Mouse (Mus musculus) cerebral cortex, adult 2 months (tissue): Measurements from ENCODE around the gene Ppp1r12a.

Experiments used
- WGBS: fragments of 180-500 bp; shearing (Covaris S2); methylation state at CpG from one replicate; pipeline ENCODE4 v1.1.7; 2018; 5-methylcytosine and 5-hydroxymethylcytosine counted together

Gene Ppp1r12a

DNA sequence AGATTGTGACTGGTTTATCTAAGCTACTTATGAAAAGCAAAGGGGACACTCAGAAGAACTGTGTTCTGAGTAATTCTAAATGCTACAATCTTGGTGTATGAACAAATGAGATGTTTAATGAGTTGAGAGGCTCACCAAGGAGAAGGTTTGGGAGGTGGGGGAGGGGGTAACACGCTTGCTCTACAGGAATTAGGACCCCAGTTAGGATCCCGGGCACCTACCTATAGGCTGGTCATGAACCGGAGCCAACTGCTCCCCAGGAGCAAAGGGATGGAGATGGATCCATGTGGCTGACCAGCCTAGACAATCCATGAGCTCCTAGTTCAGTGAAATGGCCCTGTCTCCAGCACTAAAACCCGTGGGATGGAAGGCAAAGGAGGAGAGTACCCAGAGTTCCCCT, 130.7 kb downstream of the Ppp1r12a start:
- WGBS: 83% methylated on average over 4 of the region's 4 CpGs

DNA sequence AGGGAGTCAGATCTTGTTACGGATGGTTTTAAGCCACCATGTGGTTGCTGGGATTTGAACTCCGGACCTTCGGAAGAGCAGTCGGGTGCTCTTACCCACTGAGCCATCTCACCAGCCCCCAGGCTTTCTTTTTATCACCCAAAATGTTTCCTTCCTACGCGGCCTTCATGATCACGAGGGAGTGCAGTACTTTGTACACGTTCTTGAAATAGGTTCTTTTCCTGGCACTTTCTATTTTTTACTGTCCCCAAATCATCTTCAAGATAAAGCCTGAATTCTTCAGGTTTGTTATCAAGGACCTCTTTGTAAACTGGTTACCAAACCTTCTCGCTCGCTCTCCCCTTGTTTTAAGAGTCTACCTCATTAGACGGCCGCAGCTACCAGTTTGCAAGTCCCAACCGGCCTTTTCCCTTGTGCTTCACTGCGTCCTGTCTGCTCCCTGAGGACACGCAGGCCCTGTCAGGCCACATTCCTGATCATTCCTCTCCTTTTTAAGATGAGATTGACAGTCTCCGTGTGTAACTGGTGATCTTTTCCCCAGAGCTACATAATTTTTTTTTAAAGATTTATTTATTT, 131.7 kb downstream of the Ppp1r12a start:
- 63% methylated on average over 16 of the region's 16 CpGs for WGBS

DNA sequence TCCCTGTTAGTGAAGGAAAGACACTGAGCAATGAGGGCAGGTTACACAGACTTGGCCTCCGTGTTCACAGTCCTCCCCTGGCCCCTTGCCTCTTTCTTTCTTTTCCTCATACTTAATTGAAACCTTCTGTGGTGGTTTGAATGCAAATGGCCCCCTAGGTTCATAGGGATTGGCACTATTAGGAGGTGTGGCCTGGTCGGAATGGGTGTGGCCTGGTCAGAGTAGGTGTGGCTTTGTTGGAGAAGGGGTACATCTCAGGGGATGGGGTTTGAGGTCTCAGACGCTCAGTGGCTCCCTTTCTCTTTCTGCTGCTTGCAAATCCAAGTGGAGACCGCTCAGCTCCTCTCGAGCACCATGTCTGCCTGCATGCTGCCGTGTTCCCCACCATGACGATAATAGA, 132.8 kb downstream of the Ppp1r12a start:
- 84% methylated on average over 7 of the region's 7 CpGs for WGBS

DNA sequence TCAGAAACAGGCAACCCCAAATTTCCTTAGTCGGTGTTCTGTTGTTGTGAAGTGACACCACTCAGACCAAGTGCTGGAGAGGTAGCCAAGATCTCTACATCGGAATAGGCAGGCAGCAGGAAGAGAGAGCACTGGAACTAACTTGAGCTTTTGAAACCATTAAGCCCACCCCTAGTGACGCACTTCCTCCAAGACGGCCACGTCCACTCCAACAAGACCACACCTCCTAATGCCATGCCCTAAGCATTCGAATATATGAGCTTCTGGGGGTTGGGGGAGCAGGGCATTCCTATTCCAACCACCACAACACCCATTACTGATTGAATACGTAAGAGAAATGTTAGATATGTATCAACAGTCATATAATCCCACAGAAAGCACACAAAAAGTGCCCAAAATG, 134.5 kb downstream of the Ppp1r12a start:
- 86% methylated on average over 7 of the region's 7 CpGs for WGBS

DNA sequence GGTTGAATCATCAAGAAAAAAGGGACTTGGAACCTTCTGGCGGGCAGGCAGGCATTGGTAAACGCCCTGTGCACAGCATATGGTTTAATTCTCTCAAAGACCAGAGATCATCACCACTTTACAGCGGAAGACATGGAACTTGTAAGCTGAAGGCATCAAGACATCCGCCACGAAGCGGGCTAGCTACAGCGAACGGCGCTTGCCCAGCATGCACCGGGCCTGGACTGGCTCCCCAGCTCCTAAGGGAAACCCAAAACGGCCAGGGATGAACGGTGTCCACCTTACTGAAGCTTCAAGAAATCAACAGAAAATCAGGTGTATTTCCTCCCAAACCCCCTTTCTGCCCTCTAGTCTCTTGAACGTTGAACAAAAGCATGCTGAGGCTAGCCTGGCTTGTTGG, 136.3 kb downstream of the Ppp1r12a start:
- 94% methylated on average over 13 of the region's 13 CpGs for WGBS

DNA sequence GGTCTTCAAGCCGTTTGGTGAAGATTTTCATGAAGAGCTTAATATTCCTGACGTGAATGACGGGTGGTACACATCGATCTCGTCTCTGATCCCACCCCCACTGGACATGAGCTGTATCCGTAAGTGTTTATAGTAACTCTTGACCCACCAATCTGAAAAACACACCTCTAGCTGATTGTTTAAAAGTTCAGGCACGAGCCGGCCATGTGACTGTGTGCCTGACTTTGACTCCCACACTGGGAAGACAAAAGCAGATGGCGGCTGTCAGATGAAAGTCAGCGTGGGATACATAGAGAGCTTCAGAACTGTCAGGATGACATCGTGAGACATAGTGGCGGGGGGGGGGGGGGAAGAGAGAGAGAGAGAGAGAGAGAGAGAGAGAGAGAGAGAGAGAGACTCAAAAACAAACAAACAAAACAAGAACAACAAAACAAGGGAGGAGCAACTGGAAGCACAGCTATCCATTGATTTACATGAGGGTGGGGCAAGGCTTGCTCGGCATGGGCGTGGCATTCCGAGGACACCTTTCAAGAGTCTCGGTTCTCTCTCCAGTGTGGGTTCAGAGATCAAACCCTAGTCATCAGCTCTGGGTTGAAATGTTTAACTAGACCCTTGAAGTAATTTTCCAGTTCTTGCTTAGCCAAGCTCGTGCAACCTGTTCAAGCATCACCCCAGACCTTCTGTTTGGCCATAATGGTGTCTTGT, 137.0 kb downstream of the Ppp1r12a start:
- 73% methylated on average over 17 of the region's 17 CpGs for WGBS

DNA sequence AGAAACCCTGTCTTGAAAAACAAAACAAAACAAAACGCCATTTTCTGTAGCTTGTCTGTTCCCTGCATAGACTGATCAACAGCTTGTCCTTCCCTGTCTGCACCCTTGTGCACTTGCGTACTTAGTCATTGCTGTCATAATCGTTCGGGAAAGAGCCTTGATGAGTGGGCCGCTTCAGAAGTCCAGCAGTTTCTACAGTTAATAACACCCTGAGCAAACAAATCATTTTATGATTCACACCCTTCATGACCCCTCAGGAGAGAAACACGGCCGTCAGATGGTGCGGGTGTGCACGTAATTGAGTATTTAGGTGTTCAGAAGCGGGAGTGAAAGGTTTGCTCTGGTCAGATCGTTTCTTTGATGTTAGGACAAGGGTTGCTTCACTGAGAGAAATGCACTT, 137.8 kb downstream of the Ppp1r12a start:
- WGBS: 83% methylated on average over 11 of the region's 11 CpGs

DNA sequence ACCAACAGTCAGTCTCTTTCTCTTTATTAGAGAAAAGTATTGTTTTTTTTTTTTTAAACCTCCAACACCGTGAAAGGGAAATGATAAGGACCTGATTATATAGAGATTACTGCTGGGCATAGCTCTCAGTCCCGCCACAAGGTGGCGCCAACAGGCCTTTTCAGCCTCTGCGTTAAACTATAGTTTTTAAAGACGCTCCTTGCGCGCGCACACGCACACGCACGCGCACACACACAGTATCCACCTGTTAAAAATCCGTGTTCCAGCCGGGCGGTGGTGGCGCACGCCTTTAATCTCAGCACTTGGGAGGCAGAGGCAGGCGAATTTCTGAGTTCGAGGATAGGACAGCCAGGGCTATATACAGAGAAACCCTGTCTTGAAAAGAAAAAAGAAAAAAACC, 138.8 kb downstream of the Ppp1r12a start:
- 6% methylated on average over 19 of the region's 19 CpGs for WGBS

DNA sequence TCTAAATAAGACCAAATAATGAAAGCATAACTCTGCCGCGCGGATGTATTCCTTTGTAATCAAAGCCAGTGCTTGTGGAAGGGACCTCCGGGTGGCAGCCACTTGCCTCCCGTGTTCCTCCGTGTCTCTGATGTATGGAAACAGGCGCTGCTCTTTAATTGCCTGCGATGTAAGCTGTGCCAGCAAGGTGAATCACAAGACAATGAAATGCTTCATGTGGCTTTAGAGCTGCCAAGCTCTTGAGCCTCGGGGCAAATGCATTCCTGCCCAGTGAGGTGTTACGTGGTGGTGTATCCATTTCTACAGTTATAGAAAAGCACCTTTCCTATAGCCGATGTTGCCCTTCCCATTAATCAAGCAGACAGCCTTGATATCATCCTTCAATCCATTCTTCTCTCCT, 145.8 kb downstream of the Ppp1r12a start:
- WGBS: 79% methylated on average over 11 of the region's 11 CpGs

DNA sequence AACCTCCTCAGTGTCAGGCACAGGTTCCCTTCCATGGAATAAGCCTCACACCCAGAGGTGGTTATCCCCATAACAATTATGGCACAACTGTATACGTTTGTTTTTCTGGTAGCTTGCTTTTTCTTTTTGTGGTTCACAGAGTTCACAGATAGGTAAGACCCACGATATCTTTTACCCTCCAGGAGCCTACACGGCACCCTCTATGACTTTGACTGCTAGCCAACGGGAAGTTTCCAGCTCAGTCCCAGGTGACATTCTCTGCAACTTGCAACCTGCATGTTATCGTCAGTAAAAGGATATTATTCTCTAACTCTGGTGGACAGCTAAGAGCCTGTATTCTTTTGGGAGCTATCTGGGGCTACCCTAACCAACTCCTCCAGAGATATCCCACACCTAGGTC, 148.2 kb downstream of the Ppp1r12a start:
- 91% methylated on average over 5 of the region's 5 CpGs for WGBS

DNA sequence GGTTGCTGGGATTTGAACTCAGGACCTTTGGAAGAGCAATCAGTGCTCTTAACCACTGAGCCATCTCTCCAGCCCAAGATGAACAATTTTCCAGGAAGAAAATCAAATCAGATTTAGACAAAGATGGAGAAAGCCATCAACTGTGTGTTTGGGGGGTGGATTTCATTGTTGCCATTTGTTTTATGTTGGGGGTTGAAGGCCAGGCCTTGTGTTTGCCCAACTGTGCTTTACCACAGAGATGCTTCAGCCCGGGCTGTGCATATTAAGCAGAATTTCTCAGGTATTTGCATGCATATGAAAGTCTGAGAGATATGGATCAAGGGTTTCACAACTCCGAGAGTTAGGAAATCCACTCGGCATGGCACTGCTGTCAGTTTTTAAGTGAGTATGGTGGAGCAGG, 149.4 kb downstream of the Ppp1r12a start:
- 95% methylated on average over 3 of the region's 3 CpGs for WGBS

DNA sequence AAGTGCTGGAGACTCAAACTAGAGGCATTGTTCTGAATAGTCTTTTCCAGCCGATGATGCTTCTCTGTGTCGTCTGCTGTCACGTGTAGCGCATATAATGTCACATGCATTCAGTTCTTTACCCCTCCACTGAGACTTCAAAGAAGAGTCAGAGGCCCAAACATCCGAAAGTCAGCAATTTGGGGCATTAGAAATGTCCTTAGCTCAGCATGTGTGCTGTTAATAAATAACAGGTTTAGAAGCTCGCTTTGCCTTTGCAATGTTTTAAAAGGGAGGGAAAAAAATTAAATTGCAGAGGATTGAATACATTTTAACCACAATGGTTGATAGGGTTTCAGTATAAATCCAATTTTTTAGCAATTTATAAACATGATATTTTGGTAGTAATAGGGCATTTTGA, 151.9 kb downstream of the Ppp1r12a start:
- WGBS: 88% methylated on average over 6 of the region's 6 CpGs

DNA sequence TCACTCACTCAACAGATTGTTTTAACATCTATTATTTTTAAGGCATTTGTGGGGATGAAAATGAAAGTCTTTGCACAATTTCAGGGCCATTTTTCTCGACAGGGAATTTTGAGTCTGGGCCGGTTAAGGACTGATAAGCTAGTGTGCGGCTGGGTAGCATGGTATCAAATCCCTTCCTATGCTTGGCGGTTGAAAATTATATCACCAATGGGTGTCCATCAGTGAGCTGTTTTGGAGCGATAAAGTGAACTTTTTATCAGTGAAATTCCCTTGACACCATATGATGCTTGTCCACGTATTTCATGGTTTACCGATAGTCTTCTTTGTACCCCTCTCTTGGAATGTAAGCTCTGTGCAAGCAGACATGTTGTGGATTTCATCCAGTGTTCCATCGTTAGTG, 152.4 kb downstream of the Ppp1r12a start:
- 93% methylated on average over 8 of the region's 8 CpGs for WGBS

DNA sequence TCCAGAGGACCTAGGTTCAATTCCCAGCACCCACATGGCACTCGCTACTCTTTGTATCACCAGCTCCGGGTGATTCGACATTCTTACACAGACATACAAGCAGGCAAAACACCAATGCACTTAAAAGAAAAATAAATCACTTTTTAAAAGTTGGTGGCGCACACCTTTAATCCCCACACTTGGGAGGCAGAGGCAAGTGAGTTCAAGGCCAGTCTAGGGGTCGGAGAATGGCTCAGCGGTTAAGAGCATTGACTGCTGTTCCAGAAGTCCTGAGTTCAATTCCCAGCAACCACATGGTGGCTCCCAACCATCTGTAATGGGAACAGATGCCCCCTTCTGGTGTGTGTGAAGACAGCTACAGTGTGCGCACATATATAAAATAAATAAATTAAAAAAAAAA, 153.2 kb downstream of the Ppp1r12a start:
- 94% methylated on average over 7 of the region's 7 CpGs for WGBS

DNA sequence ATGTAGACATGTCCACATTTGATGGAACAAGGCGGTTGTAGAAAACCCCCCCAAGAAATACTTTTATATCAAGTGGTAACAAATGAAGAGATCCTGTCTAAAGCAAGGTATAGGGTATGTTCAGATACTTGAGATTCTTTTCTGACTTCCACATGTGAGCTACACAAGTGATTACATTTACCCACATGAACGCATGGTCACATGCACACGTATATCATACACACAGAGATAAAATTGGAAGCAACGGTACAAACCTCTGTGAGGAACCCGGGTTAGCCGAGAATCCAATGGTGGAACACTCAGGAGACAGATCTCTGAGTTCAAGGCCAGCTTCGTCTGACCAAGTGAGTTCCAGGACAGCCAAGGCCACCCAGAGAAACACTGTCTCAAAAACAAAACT, 166.4 kb downstream of the Ppp1r12a start:
- WGBS: 90% methylated on average over 7 of the region's 7 CpGs

DNA sequence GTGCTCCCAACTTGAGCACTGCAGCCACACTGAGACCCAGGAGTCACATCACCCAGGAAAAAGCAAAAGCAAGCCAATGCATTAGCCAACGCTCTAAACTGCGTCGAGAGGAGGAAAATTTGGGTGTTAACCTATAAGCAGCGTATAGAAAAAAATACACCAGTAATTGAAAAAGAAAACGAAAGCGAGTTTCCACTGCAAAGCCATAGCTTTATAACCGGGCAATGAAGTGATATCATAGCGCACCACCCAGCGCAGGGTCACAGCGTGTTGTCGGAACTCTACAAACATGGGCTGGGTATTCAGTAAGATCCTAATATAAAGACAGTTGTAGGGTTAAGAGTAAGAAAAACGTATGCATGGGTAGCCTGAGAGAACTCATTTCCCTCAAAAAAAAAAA, 167.0 kb downstream of the Ppp1r12a start:
- WGBS: 93% methylated on average over 12 of the region's 12 CpGs

DNA sequence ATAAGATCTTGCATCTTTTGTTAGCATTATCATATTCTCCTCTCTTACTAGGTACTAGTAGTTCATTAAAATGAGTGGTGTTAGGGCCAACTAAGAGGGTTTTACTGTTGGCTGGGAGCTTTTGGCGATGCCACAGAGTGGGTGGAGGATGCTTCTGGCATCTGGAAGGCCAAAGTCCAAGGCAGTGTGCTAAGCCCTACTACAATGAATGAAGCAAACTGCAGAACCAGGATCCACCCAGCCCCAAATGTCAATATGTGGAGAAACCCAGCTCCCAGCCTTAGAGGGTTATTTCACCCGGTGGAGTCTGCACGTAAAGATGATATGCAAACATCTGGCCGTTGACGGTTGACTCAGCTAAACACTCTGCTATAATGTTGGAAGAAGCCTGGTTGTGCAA, 167.8 kb downstream of the Ppp1r12a start:
- 82% methylated on average over 5 of the region's 5 CpGs for WGBS

DNA sequence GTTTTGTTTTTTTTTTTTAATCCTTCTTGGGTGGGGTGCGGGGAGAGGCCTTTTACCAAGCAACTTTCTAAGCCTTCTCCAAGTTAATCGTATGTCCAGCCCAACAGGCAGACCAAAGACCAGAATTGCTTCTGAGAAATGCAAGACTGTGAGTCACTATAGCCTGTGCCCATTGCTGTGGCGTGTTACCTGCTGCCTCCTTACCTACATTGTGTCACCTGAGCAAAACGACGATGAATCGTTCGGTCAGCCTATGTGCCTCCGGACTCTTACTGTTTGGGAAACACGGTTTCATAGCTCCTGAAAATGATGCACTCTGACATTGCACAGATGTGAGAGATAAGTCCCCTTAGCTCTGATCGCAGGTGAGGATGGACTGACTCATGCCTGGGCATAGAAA, 169.0 kb downstream of the Ppp1r12a start:
- WGBS: 18% methylated on average over 10 of the region's 10 CpGs

DNA sequence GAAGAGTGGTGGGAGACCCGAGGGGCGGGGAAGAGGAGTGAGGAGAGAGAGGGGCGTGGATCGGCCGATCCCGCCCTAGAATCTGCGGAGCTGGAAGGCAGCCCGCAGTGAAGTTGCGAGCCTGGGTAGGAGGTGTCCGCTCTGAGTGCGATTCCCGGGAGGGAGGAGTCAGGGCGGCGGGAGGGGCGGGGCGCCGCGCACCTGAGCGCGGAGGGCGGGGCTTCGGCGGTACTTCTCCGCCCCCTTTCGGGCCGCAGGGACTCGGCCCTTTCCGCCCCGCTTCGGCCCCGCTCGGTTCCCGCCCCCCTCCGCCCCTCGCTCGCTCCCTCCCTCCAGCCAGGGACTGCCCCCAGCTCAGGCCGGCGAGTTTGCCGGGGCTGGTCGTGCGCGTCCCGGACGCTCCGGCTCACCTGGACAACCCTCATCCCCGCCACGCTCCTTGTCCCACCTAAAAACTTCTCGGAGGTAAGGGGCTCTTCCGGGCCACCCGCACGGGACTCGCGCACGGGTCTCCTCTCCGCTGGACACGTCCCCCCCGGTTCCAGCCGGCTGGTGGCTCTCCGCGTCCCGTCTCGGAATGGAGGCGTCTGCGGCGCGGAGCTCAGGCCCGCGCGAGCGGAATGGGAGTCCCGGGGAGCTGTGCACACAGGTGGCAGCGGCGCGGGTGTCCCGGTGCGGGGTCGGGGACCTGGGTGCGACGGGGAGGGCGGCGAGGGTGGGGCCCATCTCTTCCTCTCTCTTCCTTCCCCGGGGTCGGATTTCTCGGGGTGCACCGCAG, 170.0 kb downstream of the Ppp1r12a start, which contains the start of gene Pawr:
Gene Pawr, plus strand, starts transcription at position 338 of the 778 bp plus-strand sequence.
- under 1% methylated on average over 75 of the region's 85 CpGs for WGBS

DNA sequence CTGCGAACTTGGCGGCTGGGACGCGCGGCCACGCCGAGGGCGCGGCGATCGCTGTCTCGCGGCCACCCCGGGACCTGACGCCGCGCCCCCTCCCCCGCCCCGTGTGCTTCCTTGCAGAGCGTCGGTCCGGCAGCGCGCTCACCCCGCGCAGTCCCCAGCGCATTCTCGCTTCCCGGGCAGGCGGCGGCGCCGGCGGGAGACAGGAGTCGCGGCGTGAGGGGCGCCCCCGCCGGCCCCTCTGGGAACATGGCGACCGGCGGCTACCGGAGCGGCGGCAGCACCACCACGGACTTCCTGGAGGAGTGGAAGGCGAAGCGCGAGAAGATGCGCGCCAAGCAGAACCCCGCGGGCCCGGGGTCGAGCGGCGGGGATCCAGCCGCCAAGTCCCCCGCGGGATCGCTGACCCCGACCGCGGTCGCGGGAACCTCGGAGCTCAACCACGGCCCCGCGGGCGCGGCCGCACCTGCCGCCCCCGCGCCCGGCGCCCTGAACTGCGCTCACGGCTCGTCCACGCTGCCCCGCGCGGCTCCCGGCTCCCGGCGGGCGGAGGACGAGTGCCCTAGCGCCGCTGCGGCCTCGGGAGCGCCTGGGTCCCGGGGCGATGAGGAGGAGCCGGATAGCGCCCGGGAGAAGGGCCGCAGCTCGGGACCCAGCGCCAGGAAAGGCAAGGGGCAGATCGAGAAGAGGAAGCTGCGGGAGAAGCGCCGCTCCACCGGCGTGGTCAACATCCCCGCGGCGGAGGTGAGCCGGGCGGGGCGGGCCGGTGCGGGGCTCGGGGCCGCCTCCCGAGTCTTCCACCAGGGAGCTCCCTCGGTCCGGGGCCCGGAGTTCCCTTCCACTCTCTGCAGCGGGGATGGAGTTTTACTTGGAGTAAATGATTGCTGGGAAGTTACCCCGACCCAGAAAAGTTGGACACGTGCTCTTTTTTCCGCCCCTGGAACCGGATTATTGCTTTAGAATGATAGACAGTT, 170.9 kb downstream of the Ppp1r12a start:
- WGBS: 1% methylated on average over 127 of the region's 129 CpGs

DNA sequence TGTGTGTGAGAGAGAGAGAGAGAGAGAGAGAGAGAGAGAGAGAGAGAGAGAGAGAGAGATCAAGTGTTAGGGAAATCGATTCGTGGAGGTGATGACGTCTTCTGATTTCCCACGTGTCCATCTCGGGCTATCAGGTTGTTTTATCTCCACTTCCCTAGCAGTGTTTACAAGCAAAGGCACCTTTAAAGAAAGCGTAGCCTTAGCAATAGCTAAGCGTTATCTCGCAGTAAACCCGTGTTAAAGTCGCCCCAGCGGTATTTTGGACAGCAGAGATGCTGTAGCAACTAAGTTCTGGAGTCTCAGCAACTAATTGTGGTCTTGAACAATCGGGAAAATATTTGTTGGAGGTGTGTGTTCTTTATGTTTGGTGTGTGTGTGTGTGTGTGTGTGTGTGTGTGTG, 171.6 kb downstream of the Ppp1r12a start:
- WGBS: 20% methylated on average over 12 of the region's 12 CpGs
